Mouse (Mus musculus) thymus, postnatal 25 days (tissue): ENCODE measurements around the gene Thop1.
A peak's percentile ranks its signal among the peaks of the same experiment; 100 is the strongest.
"Not testable (repeated sequence)": the region's sequence is repeated elsewhere in the genome, so short reads cannot be mapped to it uniquely, and the experiment has no call there.

ENCODE experiments used
- DNase-seq: peaks from one replicate; pipeline ENCODE4 v3.0.0; 2022

Thop1 gene

DNA sequence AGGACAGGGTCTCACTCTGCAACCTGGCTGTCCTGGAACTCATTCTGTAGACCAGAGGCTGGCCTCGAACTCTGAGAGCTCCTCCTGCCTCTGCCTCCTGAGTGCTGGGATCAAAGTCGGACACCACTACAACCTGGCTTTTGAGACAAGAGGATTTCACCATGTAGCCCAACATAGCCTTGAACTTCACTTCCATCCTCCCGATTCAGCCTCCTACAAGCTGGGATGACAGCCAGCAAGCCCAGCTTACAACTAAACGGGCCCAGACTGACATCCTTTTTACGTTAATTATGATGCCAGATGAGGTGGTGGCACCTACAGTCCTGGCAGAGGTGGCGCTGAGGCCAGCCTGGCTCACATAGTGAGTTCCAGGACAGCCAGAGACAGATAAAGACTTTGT, 10.9 kb upstream of the Thop1 start:
- no peak for DNase-seq

GRCm38 (mm10) chr10:81059603-81060543, 10.0 kb upstream of the Thop1 start, which contains the start of gene Sgta:
TSS of gene Sgta (minus strand) at chr10:81060181.
- DNase-seq, result peak; percentile 97

DNA sequence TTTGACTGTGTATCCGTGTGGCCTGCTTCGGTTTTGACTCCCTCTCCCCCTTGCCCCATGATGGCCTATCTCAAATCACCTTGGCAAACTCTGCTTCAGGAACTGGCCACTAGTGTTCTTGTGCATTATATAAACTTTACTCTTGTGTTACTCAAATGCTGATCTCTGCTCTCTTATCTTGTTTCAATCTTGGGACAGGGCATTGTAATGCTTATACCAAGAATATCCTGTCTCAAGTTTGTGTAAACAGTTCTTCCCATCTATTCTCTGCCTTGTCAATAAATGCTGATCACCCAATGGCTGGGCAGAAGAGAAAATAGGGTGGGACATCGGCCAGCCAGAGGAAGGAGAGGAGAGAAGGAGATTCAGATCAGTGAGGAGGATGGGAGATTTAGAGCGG, 7.1 kb upstream of the Thop1 start:
- DNase-seq, result no peak

DNA sequence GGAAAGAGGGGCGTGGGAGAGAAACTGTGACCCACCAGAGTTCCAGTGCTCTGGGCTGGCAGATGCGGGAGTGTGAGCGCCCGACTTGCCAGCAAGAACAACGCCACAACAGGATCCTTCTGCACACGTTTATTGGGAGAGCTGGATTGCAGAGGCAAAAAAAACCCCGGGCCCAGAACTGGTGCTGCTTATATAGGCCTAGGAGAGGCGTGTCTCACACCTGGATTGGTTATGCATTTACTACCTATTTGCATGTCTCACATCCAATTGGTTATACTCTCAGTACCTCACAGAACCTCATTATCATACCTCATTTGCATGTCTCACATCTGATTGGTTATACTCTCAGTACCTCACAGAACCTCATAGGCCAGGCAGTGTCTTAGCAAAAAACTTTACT, 5.3 kb upstream of the Thop1 start:
- not testable (repeated sequence) for DNase-seq

GRCm38 (mm10) chr10:81068706-81069105, 1.1 kb upstream of the Thop1 start:
- no peak for DNase-seq

DNA sequence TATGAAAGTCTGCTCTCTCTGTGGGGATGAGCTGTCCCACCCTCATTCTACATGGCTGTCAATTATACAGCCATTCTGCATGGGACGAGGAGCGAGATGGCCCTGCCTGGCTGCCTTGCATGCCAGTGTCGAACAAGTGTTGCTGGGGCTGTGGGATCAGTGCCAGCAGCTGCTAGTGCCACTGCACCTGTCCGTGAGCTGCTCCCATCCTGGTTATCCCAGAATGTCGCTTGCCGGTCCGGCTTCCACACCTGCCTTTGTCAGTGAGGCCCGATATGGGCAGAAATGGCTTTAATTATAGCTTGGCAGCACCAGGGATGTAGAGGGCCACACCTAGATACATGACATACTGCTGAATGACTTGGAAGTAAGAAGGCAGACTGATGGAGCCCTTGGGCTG, 2.5 kb downstream of the Thop1 start:
- no peak for DNase-seq

- peak; percentile 33 for DNase-seq
Measured at GRCm38 (mm10) chr10:81073464-81073863, 3.6 kb downstream of the Thop1 start.

GRCm38 (mm10) chr10:81075734-81076133, 5.9 kb downstream of the Thop1 start:
- no peak for DNase-seq

GRCm38 (mm10) chr10:81076356-81076755, 6.5 kb downstream of the Thop1 start:
- DNase-seq, result no peak

DNA sequence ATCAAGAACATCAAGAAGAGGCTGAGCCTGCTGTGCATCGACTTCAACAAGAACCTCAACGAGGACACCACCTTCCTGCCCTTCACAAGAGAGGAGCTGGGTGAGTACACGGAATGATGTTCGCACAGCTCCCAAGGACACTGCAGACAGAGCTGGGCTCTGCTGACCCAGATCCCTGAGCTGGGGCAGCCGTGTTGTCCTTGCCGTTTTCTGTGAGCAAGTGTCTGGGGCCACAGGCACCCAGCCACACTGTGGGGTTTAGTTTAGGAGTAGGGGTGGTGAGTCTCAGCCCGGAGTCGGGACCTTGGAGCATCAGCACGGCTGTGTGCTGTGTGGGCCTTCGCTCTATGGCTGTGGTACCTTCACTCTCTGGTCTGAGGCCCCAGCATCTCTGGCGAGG, 8.1 kb downstream of the Thop1 start:
- DNase-seq, result no peak

DNA sequence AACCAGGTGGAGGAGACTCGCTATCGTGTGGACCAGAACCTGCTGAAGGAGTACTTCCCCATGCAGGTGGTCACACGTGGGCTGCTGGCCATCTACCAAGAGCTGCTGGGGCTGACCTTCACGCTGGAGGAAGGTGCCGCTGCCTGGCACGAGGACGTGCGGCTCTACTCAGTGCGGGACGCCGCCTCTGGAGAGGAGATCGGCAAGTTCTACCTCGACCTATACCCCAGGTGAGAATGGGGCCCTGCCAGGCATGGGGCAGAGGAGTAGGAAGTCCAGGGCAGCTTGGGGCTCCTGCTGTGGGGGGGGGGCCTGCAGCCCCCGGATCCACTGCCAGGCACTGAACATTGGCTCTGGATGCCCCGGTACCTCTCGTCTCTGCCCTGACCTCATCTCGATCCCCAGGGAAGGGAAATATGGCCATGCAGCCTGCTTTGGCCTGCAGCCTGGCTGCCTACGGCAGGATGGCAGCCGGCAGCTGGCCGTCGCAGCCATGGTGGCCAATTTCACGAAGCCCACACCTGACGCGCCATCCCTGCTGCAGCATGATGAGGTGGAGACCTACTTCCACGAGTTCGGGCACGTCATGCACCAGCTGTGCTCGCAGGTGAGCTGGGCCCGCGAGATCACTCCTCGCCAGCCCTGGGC, 10.3 kb downstream of the Thop1 start:
- no peak for DNase-seq

DNA sequence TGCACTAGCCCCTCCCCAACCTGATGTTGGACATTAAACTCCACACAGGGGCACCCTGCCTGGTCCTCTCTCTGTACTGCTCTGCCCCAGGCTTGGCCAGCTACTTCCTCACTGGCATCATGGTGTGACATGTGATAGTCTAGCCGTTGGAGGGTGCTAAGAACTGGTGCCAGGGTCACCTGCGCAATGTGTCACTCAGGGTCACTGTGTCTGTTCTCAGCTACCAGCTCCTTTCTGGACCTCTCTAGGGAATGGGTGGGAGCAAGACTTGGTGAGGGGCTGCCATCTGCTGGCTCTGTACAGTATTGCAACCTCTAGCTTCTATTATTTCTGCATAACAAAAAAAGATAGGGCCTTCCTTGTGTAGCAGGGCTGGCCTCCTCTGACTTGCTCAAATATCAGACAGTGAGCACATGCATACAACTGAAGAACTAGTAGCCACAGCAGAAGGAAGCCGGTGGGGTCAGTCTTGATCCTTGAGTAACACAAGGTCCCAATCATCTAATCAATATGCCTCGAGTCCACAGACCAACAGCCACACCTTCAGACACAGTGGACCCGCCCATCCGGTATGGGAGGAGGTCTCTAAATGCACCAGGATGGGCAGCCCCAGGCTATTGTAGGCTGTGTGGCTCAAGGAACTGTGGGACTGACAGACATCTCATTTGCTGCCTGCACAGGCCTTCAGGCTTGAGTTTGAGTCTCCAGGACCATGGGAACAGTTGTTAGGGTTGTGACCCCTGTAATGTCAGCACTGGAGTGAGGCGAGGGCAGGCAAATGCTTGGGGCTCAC, 12.5 kb downstream of the Thop1 start:
- peak; percentile 77 for DNase-seq

DNA sequence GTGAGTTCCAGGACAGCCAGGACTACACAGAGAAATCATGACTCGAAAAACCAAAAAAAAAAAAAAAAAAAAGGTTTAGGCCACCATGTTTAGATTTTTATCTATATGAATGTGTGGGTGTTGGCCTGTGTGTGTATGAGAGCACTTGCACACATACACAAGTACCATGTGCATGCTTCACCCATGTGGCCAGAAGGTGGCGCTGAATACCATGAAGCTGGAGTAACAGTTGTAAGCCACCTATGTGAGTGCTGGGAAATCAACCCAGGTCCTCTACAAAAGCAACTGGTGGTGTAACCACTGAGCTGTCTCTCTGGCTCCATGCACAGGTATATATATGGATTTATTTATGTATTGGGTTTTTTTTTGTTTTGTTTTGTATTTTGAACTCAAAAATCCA, 17.2 kb downstream of the Thop1 start:
- peak; percentile 47 for DNase-seq

DNA sequence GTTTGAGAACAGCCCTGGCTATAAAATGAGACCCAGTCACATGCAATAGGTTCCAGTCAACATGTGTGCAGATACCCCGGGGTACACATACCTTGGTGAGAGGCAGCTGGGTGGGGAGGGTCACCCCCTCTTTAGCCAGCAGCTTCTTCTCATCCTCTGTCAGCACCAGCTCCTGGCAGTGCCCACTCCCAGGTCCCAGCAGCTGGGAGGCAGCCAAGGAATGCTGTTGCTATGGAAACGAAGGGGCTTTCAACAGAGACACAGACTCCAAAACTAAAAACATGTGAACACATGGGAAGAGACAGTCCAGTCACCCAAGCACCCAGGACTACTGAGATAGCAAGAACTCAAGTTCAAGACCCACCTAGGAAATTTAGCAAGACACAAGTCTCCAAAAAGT, 19.4 kb downstream of the Thop1 start:
- DNase-seq, result no peak

DNA sequence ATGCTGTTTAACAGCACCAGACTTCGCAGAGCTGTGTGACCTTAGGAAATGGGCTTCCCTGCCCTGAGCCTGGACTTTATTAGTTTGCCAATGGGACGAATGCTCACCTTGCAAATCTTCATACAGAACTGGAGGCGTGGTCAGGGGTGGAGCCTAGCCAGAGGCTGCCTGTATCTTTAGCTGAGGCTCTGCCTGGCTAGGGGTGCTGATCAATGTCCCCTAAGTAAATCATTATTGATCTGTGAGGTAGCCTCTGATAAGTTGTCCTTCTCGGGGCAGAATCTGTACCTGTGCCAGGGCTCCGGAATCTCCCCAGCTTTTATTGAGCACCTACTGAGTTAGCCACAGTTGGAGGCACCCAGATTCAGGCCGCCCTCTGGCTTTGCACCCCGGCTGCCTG, 20.8 kb downstream of the Thop1 start:
- no peak for DNase-seq

- DNase-seq, result no peak
Measured at GRCm38 (mm10) chr10:81092465-81093250, 22.8 kb downstream of the Thop1 start.

- DNase-seq, result no peak
Measured at GRCm38 (mm10) chr10:81094931-81095678, 25.3 kb downstream of the Thop1 start.

DNA sequence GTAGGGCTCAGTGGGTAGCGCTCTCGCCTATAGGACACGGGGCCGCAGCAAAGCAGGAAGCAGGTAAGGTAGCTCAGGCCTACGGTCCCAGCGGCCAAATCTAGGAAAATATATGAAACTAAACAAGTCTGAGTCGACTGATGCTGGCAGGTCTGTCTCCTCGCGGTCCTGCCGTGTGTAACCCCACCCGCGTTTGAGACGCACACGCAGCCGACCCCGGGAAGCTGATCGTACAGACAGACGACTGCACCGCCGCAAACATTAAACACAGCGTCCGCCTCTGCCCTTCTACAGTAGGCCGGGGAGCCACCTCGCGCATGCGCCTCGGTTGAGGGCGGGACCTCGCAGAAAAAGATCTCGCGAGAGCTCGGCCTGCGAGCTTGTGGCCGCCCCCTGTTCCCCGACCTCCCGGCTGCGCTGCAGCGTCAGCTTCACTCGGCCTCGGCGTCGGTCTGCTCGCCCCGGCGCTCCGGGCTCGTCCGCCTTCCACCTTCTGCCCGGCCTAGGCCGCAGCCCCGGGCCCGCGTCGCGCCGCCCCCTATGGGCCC, 35.8 kb downstream of the Thop1 start, which contains the start of gene Map2k2:
TSS of gene Map2k2 (plus strand) at position 351 of the 548 bp plus-strand sequence.
- DNase-seq, result peak; percentile 99

DNA sequence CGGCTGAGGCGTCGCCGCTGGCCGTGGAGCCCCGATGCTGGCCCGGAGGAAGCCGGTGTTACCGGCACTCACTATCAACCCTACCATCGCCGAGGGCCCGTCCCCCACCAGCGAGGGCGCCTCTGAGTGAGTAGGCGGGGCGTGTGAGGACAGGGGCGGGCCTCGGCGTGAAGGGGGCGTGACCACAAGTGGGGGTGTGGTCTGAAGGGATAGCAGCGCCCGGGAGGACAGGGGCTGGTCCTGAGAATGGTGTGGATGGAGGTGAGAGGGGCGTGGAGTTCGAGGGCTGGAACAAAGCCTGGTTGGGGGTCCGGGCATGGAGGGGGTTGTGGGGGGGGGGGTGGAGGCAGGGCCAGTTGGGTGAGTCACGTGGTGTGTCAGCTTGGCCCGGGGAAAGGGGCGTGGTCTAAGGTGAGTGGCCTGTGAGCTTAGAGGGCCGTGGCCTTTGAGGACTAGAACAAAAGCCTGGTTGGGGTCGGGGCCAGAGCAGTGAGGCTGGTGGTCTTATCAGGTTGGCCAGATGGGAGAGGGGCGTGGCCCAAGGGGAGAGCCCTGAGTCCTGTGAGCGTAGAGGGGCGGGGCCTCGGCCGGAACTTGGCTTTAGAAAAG, 36.4 kb downstream of the Thop1 start:
- peak; percentile 90 for DNase-seq

DNA sequence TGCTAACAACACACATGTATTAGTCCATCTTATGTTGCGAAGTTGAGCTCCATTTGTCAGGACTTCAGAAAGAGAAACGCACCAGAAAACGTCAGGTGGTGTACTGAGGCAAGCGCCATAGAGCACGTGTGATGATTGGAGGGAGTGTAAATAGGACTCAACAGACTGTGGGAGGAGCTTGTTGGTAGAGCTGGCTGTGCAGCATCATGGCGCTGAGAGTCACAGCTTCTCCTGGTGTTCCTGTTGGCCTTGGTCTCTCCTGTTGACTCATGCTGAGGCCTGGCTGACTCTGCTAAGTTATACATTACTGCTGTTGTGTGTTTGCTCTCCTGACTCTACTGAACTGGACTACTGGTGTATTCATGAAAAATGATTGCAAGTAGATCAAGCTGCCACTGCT, 43.1 kb downstream of the Thop1 start:
- no peak for DNase-seq

DNA sequence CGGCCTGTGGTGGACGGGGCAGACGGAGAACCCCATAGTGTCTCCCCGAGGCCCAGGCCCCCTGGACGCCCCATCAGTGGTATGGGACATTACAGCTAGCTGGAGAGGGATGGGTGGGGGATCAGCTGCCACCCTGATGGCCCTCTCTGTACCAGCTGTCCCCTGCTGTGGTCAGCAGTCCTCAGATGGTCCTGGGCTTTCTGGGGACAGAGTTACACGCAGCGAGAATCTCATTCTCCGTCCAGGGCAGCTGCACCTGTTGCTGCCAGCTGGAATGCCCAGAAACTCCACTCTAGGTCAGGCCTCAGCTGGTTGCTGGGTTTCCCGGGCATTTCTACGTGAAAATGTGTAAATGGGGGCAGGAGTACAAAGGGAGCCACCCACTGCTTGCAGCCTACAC, 49.8 kb downstream of the Thop1 start:
- no peak for DNase-seq
